Mouse (Mus musculus): ENCODE measurements around the gene Crybg1. TPM values are rescaled to one million over a fixed set of nuclear protein-coding genes. Genes with fewer than 3 reads are reported as not detected.

The Crybg1 gene
- polyA plus RNA-seq, 1 experiment from 2014 or later: 0.95 TPM

DNA sequence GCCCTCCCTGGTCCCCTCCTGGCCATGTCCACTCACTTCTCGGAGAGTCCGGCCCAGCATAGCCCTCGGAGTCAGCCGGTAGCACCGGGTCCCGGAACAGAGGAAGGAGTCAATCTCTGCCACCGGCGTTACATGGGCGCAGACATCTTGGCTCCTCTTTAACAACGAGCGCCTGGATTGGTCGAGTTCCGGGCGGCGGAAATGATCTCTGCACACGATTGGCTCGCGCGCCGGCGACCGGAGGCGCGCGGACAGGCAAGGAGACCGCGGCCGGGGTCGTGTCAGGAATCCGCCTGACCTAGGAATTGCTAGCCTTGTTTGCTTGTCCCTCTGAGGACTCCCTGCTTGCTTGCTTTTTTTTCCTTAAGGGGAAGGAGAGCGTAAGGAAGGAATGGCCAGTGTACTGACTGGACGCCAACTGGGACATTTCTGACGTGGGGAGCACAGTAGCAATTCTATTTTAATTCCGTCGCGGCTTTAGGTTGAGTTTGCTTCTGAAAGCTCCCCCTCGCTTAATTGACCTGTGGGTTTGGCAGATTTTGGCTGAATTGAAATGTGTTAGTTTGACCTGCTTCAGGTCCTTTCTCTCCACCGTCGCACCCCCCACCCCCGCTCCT is 247.0 kb downstream of the Crybg1 start, which contains the start of the genes Qrsl1 and Rtn4ip1:
Qrsl1 (minus strand) TSS at position 168 of the 617 bp plus-strand sequence.
Rtn4ip1 (plus strand) TSS at position 230 of the 617 bp plus-strand sequence.
- H3K4me2 ChIP-seq (replicated peaks): peak within 1 kb of the TSS; percentile 77
- under 1% methylated on average over 40 of the region's 40 CpGs for WGBS
- peaks cover 7% of the 10 kb centered on the region; the same call in 1 of the 2 replicates for H3K4me1 ChIP-seq
- peak; percentile 95 for ATAC-seq (ENCODE audit: insufficient number of reproducible peaks, insufficient read depth, low FRiP score, low TSS enrichment)
- peak within 1 kb of the TSS; percentile 80 for H3K4me3 ChIP-seq
- H3K27me3 ChIP-seq: no peaks in the 10 kb centered on the region
- peaks cover 2% of the 10 kb centered on the region; the same call in 1 of the 2 replicates for H3K36me3 ChIP-seq
- H3K27ac ChIP-seq: peak within 1 kb of the TSS; percentile 69
- H3K9ac ChIP-seq: peak within 1 kb of the TSS; percentile 63
- H3K9me3 ChIP-seq: no peaks in the 10 kb centered on the region

DNA sequence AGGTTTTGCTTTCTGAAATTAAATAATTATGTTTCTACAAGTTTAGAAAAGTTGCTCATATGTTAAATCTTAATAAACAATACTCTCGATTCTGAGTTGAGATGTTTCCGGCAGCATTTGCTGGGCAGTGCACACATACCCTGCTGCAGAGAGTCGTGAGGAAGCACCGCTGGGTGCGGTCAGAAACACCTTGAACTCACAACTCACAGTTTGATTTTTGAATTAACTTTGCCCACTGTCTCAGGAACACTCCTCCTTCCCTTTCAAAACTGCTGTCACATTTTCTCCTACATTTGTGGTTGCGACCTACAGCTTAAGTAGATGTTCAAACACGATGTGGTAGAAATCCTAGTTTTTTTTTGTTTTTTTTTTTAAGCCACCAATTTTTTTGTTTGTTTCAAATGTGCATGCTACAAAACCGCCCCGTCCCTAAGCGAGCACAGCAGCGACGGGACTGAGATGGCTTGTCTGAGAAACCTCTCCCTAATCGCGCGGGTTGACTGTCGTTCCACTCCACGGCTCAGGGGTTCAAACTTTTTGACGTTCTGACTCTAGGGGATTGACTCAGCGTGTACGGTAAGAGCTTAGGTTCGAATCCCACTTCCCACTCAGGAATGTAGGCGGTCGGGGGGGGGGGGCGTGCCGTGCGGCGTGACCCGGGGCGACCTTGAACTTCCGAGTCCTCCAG is 247.6 kb downstream of the Crybg1 start:
- no peaks in the 10 kb centered on the region for H3K27me3 ChIP-seq
- peaks cover 2% of the 10 kb centered on the region; the same call in 1 of the 2 replicates for H3K36me3 ChIP-seq
- peak overlapping the region; percentile 69 for H3K27ac ChIP-seq
- H3K4me2 ChIP-seq (replicated peaks): peak overlapping the region; percentile 77
- H3K9me3 ChIP-seq: no peaks in the 10 kb centered on the region
- H3K4me3 ChIP-seq: peak overlapping the region; percentile 80
- 7% methylated on average over 30 of the region's 30 CpGs for WGBS
- H3K9ac ChIP-seq: peak overlapping the region; percentile 63
- 0 out of 2 replicates have a peak, but pooled peaks have one; percentile 19 for ATAC-seq (ENCODE audit: insufficient number of reproducible peaks, insufficient read depth, low FRiP score, low TSS enrichment)
- peaks cover 7% of the 10 kb centered on the region; the same call in 1 of the 2 replicates for H3K4me1 ChIP-seq

Other genes with a start within 250 kb of the Crybg1 start
- 25.2 and 26.0 TPM in 2 replicates for gene Qrsl1, start 247.1 kb downstream of the Crybg1 start, polyA plus RNA-seq (2016; fragmentation: Nextera tagmentation; extraction: Ambion mirVana)
- 15.8 and 16.2 TPM in 2 replicates for gene Rtn4ip1, start 247.0 kb downstream of the Crybg1 start, polyA plus RNA-seq (2016; fragmentation: Nextera tagmentation; extraction: Ambion mirVana)
- 47.0 and 49.2 TPM in 2 replicates for gene Atg5, start 119.5 kb upstream of the Crybg1 start, polyA plus RNA-seq (2016; fragmentation: Nextera tagmentation; extraction: Ambion mirVana)